1 mouse cellular context compared by ENCODE assay signal in genomic region chr3:95287541-95287940, GRCm38 (mm10).
TF ChIP-seq lines count a peak whose summit lies in the region.

No protein-coding gene starts in this region.

TF ChIP-seq in MEL, 35 proteins besides CTCF, POLR2A, EP300 and RAD21:
- TF ChIP-seq MEF2A (IDR thresholded peaks at IDR 0.05; ENCODE audit: extremely low read depth, insufficient replicate concordance, low read depth, low read length, poor library complexity, severe bottlenecking): no peak
- TF ChIP-seq USF2 (IDR thresholded peaks at IDR 0.05; ENCODE audit: borderline replicate concordance in 1 of 2, insufficient read depth in 1 of 2, low read depth in 1 of 2, low read length in 2 of 2): no peak
- no peak for TF ChIP-seq MAFK (IDR thresholded peaks at IDR 0.05; ENCODE audit: borderline replicate concordance, low read depth, low read length)
- no peak for TF ChIP-seq SIN3A (IDR thresholded peaks at IDR 0.05; ENCODE audit: low read length)
- TF ChIP-seq MYC (IDR thresholded peaks at IDR 0.05; ENCODE audit: low read depth, low read length): no peak
- no peak for TF ChIP-seq ELF1 (IDR thresholded peaks at IDR 0.05; ENCODE audit: low read depth, low read length)
- TF ChIP-seq NELFE (IDR thresholded peaks at IDR 0.05; ENCODE audit: low read depth, low read length): no peak
- no peak for TF ChIP-seq MAZ (IDR thresholded peaks at IDR 0.05; ENCODE audit: low read depth, low read length)
- no peak for TF ChIP-seq ZC3H11A (IDR thresholded peaks at IDR 0.05; ENCODE audit: low read depth, low read length)
- TF ChIP-seq JUND (IDR thresholded peaks at IDR 0.05; ENCODE audit: low read depth, low read length): no peak
- no peak for TF ChIP-seq TCF12 (IDR thresholded peaks at IDR 0.05; ENCODE audit: low read depth, low read length)
- TF ChIP-seq TAL1 (IDR thresholded peaks at IDR 0.05; ENCODE audit: low read length): no peak
